Mouse (Mus musculus) ES-Bruce4 (cell line): ENCODE measurements around the gene Nudt21.

Experiments
- CTCF ChIP-seq: IDR thresholded peaks from one replicate; pipeline ENCODE4 v1.8.1; 2011; ENCODE audit warnings: low read depth, low read length
- POLR2A ChIP-seq: IDR thresholded peaks from one replicate; pipeline ENCODE4 v1.8.1; 2011; ENCODE audit warnings: low read length; ENCODE audit not compliant: insufficient read depth

DNA sequence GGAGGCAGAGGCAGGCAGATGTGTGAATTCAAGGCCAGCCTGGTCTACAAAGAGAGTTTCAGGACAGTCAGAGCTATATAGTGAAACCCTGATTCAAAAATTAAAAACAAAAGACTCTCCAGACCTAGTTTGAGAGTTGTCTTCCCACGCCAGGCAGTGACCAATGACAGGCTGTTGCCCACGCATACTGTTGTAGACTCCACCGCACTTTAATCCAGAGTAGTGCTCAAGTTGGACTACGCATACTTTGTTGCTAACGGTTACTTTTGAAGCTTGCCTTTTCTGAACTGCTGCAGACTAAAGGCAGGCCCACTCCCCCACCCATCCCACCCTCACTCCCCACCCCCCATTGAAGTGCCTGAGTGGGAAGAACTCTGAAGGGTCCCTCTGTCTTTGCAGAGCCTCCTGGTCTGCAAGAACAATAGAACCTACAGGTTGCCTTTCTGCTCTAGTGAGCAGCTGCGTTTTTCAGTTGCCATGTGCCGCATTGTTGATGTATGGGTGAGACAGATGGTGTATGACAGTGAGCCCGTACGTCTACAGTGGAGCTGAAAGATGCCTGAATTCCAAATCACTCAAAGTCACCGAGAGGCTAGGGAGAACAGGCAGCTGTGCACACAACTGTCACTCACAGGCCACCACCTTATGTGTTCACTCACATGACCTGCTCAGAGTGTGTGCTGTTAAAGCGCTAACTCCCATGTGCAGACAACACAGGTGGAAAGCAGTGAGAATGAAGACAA is 29.5 kb upstream of the Nudt21 start:
- TF ChIP-seq CTCF (no peak), POLR2A (no peak)
